Mouse (Mus musculus) myocyte (in vitro differentiated cells): ENCODE data around the gene Gnl1. TPM values are rescaled to one million over a fixed set of nuclear protein-coding genes. Genes with fewer than 3 reads are reported as not detected.
A peak's percentile ranks its signal among the peaks of the same experiment; 100 is the strongest.
"Not testable (repeated sequence)": the region's sequence is repeated elsewhere in the genome, so short reads cannot be mapped to it uniquely, and the experiment has no call there.

Experiments
- H3K27me3 ChIP-seq: one replicate; pipeline ENCODE4 v1.6.1; 2011; ENCODE audit not compliant: control insufficient read depth, insufficient read depth, insufficient read length
- H3K36me3 ChIP-seq: one replicate; pipeline ENCODE4 v1.6.1; 2011; ENCODE audit not compliant: control insufficient read depth, insufficient read depth
- H3K4me2 ChIP-seq: one replicate; pipeline ENCODE4 v1.6.1; 2011; ENCODE audit warnings: low read depth, control low read depth
- H3K4me3 ChIP-seq: one replicate; pipeline ENCODE4 v1.5.1; 2011; ENCODE audit warnings: mild to moderate bottlenecking, control low read depth, moderate library complexity
- H3K79me2 ChIP-seq: one replicate; pipeline ENCODE4 v1.6.1; 2011; ENCODE audit not compliant: control insufficient read depth, insufficient read depth
- H3ac ChIP-seq: one replicate; pipeline ENCODE4 v1.6.1; 2011; ENCODE audit not compliant: control insufficient read depth, insufficient read length
- CEBPB ChIP-seq: IDR thresholded peaks from 2 replicates; pipeline ENCODE4 v1.6.1; 2011; ENCODE audit warnings: mild to moderate bottlenecking, moderate library complexity; ENCODE audit not compliant: poor library complexity, insufficient read depth, severe bottlenecking
- E2F4 ChIP-seq: IDR thresholded peaks from one replicate; pipeline ENCODE4 v1.6.1; 2011; ENCODE audit warnings: mild to moderate bottlenecking, control low read depth, moderate library complexity; ENCODE audit not compliant: insufficient read depth
- MAX ChIP-seq: IDR thresholded peaks from one replicate; pipeline ENCODE4 v1.6.1; 2011; ENCODE audit warnings: low read depth, mild to moderate bottlenecking, control low read depth
- MYOD1 ChIP-seq, 3 experiments: IDR thresholded peaks; one replicate each; pipeline ENCODE4 v1.6.1; 2011; ENCODE audit warnings: control low read depth in 2 of 3, low read depth in 2 of 3, mild to moderate bottlenecking in 2 of 3, moderate library complexity in 1 of 3; ENCODE audit not compliant: insufficient read length in 2 of 3, control insufficient read depth in 1 of 3
- MYOG ChIP-seq, 3 experiments: IDR thresholded peaks; one replicate each; pipeline ENCODE4 v1.6.1; 2011; ENCODE audit warnings: control low read depth in 2 of 3, low read depth in 2 of 3, mild to moderate bottlenecking in 2 of 3; ENCODE audit not compliant: insufficient read length in 2 of 3, control insufficient read depth in 1 of 3, insufficient read depth in 1 of 3
- POLR2A ChIP-seq: IDR thresholded peaks from one replicate; pipeline ENCODE4 v1.6.1; 2011; ENCODE audit warnings: low read depth, mild to moderate bottlenecking, control low read depth, moderate library complexity; ENCODE audit not compliant: insufficient read length
- POLR2AphosphoS2 ChIP-seq: IDR thresholded peaks from one replicate; pipeline ENCODE4 v1.6.1; 2011; ENCODE audit warnings: low read depth, control low read depth; ENCODE audit not compliant: insufficient read length
- REST ChIP-seq: IDR thresholded peaks from one replicate; pipeline ENCODE4 v1.6.1; 2011; ENCODE audit warnings: mild to moderate bottlenecking, control low read depth, moderate library complexity; ENCODE audit not compliant: insufficient read depth, insufficient read length
- SRF ChIP-seq: IDR thresholded peaks from one replicate; pipeline ENCODE4 v1.6.1; 2011; ENCODE audit warnings: low read depth; ENCODE audit not compliant: control insufficient read depth, insufficient read length
- TCF12 ChIP-seq: IDR thresholded peaks from one replicate; pipeline ENCODE4 v1.6.1; 2011; ENCODE audit warnings: mild to moderate bottlenecking, control low read depth; ENCODE audit not compliant: poor library complexity, insufficient read depth, severe bottlenecking
- TCF3 ChIP-seq: IDR thresholded peaks from one replicate; pipeline ENCODE4 v1.6.1; 2011; ENCODE audit warnings: low read depth, control low read depth; ENCODE audit not compliant: insufficient read length
- USF1 ChIP-seq: IDR thresholded peaks from one replicate; pipeline ENCODE4 v1.6.1; 2011; ENCODE audit warnings: low read depth, mild to moderate bottlenecking, control low read depth, moderate library complexity
- polyA plus RNA-seq: library from polyadenylated mRNA; unstranded; fragments of >200 nt; fragmentation: generic; extraction: Trizol; gene quantifications from one replicate; pipeline ENCODE4 v1.2.1, GENCODE M21; 2012; ENCODE audit warnings: missing spikeins

Gnl1 gene
- polyA plus RNA-seq = 64.1 TPM

DNA sequence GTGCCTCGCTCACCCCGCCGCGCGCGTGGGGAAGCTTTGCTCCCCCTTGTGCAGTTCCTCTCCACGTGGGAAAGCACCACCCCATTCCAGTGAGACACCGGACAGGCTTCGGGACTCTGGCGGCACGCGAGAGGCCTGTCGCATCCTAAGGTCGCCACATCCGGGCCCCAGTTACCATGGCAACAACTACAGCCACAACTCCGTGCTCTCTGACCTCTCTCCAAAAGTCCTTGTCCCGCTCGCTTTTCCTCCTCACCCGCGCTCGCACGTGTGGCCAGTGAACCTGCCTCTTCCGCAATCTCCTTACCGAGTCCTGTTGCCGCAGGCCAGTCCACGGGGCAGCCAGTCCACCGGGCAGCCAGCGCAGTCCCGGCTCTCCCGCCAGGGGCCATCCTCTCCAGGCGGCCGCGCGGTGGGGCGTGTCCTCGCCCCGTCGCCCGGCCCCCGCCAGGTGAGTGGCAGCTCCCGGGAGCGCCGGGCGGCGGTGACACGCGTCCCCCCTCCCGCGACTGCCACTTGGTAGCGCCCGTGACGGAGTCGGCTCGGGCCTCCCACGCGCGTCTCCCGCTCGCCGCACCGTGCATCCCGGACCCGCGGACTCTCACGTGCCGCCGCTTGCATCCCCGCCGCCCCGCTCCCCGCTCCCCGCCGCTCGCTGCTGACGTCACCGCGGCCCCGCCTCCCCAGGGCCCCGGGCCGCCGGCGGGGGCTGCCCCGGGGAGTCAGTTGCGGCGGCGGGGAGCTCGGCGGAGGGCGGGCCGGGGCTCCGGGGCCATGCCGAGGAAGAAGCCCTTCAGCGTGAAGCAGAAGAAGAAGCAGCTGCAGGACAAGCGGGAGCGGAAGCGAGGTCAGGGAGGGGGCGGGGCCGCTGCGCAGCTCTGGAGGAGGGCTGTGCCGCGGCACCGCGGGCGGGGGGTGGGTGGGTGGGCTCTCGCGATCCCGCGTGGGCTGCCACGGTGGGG is at the start of gene Gnl1, which contains the start of gene Prr3:
TSS of gene Gnl1 (plus strand) at position 451 of the 962 bp plus-strand sequence.
TSS of gene Prr3 (minus strand) at position 836 of the 962 bp plus-strand sequence.
- TF ChIP-seq REST = no peak
- peak in 1 of 3 experiments; percentile 2 for TF ChIP-seq MYOG (IDR thresholded peaks at IDR 0.05; ENCODE audit: control insufficient read depth in 1 of 3, insufficient read depth in 1 of 3, insufficient read length in 2 of 3, low read depth in 2 of 3)
- Histone ChIP-seq H3K79me2 (peaks cover 39% of the 10 kb centered on the region), H3K27me3 (no peaks in the 10 kb centered on the region), H3ac (peak within 1 kb of the TSS; percentile 38), H3K4me3 (peak within 1 kb of the TSS; percentile 95), H3K4me2 (peak within 1 kb of the TSS; percentile 97), H3K36me3 (peaks cover 4% of the 10 kb centered on the region)

DNA sequence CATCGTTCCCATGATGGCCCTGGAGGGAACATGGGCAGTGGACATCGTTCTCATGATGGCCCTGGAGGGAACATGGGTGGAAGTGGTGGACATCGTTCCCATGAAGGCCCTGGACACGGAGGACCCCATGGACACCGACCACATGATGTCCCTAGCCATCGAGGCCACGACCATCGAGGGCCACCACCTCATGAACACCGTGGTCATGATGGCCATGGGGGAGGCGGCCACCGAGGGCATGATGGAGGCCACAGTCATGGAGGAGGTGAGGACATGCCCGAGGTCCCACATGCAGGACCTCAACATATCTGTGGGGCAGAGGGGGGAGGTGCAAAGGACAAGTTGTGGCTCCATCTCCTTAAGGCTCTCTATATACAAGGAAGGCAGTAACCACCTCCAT is 49.0 kb upstream of the Gnl1 start:
- H3K27me3 ChIP-seq = no peaks in the 10 kb centered on the region
- no peak overlapping the region for H3ac ChIP-seq
- peaks cover 37% of the 10 kb centered on the region for H3K36me3 ChIP-seq
- TF ChIP-seq POLR2A (peak; percentile 2), REST (no peak), POLR2AphosphoS2 (peak; percentile 67)
- H3K79me2 ChIP-seq = no peaks in the 10 kb centered on the region
- H3K4me2 ChIP-seq = no peak overlapping the region
- no peak overlapping the region for H3K4me3 ChIP-seq

DNA sequence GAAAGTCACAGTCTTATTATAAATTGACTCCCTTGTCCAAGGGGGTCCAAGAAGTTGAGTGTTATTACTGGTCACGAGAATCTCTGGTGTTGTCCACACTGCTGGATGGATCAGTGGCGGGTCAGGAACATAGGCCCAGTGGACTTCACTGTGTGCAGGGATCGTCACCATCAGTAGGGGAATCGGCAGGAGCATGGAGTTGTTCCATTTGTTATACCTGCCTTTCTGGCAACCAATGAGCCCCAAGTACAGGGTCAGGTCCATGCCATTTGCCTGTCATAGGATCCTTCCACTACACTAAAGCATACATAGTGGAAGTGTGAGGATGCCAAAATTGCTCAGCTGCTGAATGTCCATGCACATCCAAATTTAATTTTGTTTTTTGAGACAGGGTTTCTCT is 47.0 kb upstream of the Gnl1 start:
- no peak overlapping the region for H3ac ChIP-seq
- H3K27me3 ChIP-seq = no peaks in the 10 kb centered on the region
- TF ChIP-seq POLR2AphosphoS2 = peak; percentile 61
- TF ChIP-seq MAX = no peak
- no peak overlapping the region for H3K4me2 ChIP-seq
- H3K79me2 ChIP-seq = no peaks in the 10 kb centered on the region
- H3K36me3 ChIP-seq = peaks cover 24% of the 10 kb centered on the region
- no peak overlapping the region for H3K4me3 ChIP-seq

DNA sequence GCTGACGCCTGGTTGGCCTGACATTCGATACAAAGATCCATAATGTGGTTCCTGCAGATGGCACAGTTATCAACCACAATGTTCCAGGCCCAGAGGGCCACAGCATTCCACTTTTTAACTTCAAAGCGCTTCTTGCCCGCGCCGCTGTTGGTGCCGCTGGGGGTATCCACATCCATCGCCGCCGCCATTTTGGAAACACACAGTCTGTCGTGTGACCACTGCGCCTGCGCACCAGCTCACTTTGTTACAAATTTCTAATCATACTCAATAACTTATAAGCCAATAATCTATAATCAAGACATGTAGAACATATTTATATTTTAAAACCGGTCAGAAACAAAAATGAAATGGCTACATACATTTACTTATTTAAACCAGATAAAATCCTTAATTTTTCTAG is 43.9 kb upstream of the Gnl1 start:
- H3K79me2 ChIP-seq, H3K27me3 ChIP-seq, H3ac ChIP-seq, H3K36me3 ChIP-seq, H3K4me2 ChIP-seq, H3K4me3 ChIP-seq: not testable (repeated sequence)

DNA sequence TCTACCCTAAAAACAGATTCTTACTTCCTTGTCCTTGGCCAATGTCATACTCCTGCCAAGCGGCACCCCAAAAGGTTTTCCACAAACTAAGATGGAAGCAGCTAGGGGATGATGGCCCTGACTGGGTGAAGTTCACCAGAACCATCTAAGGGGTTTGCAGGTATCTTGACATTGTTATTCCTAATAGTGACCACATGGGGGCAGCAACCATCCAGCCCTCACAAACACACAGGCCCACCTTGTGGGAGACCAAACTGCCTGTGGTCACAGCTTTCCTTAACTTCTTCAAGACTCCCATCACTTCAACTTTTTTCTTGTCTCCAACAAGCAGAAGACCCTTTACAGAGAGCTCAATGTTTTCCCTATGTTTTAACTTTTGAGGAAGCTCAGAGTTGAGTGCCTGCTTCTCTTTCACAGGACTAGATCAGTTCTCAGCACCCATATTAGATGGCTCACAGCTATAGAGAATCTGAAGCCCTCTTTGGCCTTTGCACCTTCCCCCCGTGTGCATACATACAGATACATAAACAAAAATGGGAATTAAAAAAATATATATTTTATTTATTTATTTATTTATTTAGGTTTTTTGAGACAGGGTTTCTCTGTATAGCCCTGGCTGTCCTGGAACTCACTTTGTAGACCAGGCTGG is 41.8 kb upstream of the Gnl1 start:
- H3K4me3 ChIP-seq = no peak overlapping the region
- no peaks in the 10 kb centered on the region for H3K79me2 ChIP-seq
- no peaks in the 10 kb centered on the region for H3K27me3 ChIP-seq
- no peaks in the 10 kb centered on the region for H3K36me3 ChIP-seq
- no peak for TF ChIP-seq USF1
- no peak for TF ChIP-seq REST
- TF ChIP-seq POLR2AphosphoS2 = no peak
- no peak for TF ChIP-seq TCF12
- no peak for TF ChIP-seq CEBPB
- TF ChIP-seq MYOD1 (IDR thresholded peaks at IDR 0.05; ENCODE audit: control insufficient read depth in 1 of 3, insufficient read length in 2 of 3, low read depth in 2 of 3) = no peak
- no peak for TF ChIP-seq TCF3
- TF ChIP-seq SRF = no peak
- no peak for TF ChIP-seq MAX
- TF ChIP-seq POLR2A = no peak
- TF ChIP-seq MYOG (IDR thresholded peaks at IDR 0.05; ENCODE audit: control insufficient read depth in 1 of 3, insufficient read depth in 1 of 3, insufficient read length in 2 of 3, low read depth in 2 of 3) = no peak
- TF ChIP-seq E2F4 = no peak
- no peak overlapping the region for H3K4me2 ChIP-seq
- H3ac ChIP-seq = no peak overlapping the region
